Mouse (Mus musculus) kidney, adult 18-20 months (tissue): ENCODE measurements at regions not wholly inside any gene's neighbourhood (a gene's known extent, or its start where the extent isn't known, plus 50 kb on each side); places are given as distances from the start of the nearest gene placed in this dataset.

Source experiments
- DNase-seq: peaks from one replicate; pipeline ENCODE4 v3.0.0; 2021

DNA sequence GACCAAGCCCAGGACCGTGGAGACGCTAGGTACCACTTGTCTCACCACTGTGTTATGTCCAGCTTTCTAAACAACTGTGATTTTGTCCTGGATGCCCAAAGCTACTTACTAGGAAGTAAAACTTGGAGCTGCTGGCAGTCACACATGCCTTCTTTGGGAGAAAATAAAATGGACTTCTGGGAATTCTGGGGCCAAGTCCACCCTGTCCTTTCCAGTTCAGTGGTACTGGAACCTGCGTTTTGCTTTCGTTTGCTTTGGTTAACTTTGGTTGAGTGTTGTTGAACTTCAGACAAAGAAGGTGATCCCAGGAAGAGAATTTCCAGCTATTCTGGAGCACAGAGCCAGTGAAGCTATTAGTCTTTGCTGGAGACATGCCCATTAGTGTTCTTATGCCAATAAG lies 139.8 kb downstream of the Gm9817 start:
- DNase-seq, result peak; percentile 62

DNA sequence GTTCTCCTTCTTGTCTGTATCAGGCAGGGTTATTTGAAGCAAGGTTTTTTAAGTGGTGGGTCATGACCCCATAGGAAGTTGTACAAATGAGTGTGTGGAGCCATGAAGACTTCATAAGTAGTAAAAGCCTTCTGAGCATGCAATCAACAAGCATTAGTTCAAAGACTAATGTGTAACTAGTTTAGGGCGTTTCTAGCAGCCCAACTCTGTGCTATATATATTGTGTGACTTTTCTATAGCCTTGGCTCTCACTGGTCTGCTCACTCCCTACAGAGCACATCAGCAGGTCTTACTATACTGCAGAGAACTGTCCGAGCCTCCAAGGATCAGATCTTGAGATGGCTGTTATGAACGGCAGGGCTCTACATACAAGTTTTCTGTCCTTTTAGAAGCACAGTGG lies 141.2 kb downstream of the Gm9817 start:
- DNase-seq, result no peak

- DNase-seq, result no peak
Measured at GRCm38 (mm10) chr13:45230804-45231203, 152.3 kb downstream of the Gm9817 start.

GRCm38 (mm10) chr13:45235236-45235635 lies 154.3 kb upstream of the Mylip start:
- no peak for DNase-seq

GRCm38 (mm10) chr13:45238258-45238657 lies 151.3 kb upstream of the Mylip start:
- no peak for DNase-seq

- peak; percentile 77 for DNase-seq
Measured at GRCm38 (mm10) chr13:45239153-45239552, 150.4 kb upstream of the Mylip start.

- no peak for DNase-seq
Measured at GRCm38 (mm10) chr13:45240009-45240653, 149.4 kb upstream of the Mylip start.

DNA sequence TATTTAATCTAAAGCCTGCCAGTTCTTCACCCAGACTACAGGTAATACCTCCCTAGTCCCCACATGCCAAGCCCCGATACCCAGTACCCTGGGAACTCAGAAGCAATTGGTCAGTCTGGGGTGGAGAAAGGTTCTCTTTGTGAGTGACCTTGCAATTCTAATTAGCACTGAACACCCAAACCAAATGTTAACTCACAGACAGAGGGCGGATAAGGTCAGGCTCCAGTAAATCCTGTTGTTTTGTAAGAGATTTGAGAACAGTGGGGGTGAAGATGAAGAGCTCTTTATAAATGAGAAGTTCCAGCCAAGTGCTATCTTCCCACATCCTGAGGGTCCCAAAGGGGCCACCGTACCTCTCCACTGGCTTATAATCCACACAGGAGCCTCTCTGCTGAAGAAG lies 147.3 kb upstream of the Mylip start:
- DNase-seq, result no peak

DNA sequence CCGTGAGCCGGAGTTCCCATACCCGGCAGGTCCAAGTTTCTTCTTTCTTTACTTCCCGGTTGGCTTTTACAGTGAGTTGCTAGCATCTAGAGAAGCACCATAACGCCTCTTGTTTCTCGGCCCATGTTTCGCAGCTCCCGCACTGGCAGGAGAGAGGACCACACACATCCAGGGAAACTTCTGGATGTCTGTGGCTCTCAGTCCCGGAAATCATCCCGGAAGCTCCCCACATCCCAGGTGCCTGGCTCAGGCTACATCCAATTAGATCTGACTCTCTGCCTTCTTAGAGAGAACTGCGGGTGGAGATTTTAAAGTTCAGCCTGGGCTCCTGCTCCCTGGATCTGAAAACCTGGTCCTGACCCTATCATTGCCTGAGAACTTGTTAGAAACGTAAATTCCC lies 146.8 kb upstream of the Mylip start:
- DNase-seq, result no peak

DNA sequence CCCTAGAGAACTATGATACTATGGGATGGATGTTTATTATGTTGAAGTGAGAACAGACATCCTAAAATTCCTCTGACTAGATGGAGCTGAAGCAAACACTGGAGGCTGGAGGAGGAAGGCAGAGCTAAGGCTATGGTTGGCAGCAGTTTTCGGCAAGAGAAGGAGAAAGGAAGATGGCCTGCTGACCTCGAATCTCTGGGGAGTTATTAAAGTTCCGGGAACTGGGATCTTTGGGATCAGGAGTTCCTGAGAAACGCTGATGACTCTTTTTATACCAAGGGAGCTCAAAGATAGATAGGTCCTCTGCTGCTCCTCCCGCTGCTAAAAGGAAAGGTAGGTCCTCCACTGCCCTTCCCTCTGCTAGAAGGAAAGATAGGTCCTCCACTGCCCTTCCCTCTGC lies 143.9 kb upstream of the Mylip start:
- DNase-seq, result no peak

GRCm38 (mm10) chr13:45246341-45246740 lies 143.2 kb upstream of the Mylip start:
- no peak for DNase-seq

GRCm38 (mm10) chr13:45250028-45250427 lies 139.5 kb upstream of the Mylip start:
- no peak for DNase-seq

GRCm38 (mm10) chr13:45251068-45251467 lies 138.5 kb upstream of the Mylip start:
- no peak for DNase-seq

DNA sequence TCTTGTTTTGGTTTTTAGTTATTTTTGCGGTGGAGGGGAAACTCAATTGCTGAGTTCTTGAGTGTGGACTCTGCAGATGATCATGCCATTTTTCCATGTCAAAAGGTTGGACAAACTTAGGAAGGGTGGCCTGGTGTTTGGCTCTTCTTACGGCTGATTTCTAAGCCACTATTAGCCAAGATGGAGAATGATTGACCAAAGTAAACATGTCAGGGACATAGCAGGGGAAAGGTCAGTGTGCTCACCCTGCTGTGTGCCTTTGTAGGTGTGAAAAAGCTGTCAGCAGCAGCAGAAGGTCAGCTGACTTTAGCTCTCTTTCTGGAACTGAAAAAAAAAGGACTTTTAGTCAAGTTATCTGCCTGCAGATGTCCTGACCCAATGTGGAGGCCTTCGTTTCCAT lies 137.4 kb upstream of the Mylip start:
- peak; percentile 44 for DNase-seq

DNA sequence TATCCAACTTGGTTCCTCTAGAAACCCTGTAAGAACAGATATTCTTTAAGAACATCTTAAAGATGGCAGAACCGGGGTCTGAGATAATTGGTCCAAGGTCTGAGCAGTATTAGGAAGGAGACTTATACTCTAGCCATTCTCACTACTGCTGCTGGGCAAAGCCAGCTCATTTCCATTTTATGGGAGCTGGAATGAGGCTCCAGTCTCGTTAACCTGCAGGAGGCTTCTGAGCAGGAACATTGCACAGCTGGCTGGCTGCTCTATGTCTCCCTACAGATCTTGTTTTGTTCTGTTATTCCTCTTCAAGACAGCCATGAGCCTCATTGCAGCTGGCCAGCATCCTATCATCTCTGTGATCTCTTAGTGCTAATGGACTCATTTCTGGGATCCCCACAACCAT lies 136.3 kb upstream of the Mylip start:
- no peak for DNase-seq

GRCm38 (mm10) chr13:45255277-45255676 lies 134.3 kb upstream of the Mylip start:
- peak; percentile 47 for DNase-seq

DNA sequence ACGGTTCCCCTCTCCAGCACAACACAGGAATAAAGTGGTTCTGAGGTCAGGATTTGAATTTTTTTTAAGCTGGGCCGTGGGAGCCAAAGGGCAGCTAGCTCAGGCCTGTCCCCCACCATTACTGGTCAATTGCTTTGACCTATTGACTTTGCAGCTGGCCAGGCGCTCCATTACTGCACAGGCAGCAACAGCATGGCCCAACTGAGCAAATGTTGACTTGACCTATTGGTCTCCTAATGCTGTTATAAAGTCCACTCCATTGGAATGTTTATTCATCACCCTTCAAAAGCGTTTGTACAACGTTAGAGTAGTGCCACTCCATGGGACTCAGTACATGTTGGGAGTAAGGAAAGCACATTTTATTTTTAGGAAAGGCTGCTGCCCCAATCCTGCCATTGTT lies 127.5 kb upstream of the Mylip start:
- no peak for DNase-seq

- DNase-seq, result no peak
Measured at GRCm38 (mm10) chr13:45266287-45267064, 123.1 kb upstream of the Mylip start.

DNA sequence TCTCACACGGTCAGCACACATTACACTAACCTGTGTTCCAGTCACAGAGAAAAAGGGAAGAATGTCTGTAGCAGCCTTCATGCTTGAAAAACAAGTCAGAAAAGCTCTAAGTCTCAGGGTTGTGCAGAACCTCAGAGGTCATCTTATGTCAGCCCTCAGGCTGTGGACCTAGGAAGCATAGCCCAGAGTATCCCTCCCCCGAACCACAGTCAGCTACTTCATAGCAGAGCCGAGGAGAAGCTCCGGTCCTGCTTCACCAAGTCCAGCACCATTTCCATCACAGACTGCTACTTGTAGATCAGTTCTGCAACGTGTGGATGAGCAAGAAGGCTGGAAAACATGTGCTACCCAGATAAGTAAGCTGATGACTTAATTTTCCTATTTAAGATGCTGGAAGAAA lies 122.1 kb upstream of the Mylip start:
- DNase-seq, result no peak

GRCm38 (mm10) chr13:45267906-45268305 lies 121.6 kb upstream of the Mylip start:
- DNase-seq, result no peak

DNA sequence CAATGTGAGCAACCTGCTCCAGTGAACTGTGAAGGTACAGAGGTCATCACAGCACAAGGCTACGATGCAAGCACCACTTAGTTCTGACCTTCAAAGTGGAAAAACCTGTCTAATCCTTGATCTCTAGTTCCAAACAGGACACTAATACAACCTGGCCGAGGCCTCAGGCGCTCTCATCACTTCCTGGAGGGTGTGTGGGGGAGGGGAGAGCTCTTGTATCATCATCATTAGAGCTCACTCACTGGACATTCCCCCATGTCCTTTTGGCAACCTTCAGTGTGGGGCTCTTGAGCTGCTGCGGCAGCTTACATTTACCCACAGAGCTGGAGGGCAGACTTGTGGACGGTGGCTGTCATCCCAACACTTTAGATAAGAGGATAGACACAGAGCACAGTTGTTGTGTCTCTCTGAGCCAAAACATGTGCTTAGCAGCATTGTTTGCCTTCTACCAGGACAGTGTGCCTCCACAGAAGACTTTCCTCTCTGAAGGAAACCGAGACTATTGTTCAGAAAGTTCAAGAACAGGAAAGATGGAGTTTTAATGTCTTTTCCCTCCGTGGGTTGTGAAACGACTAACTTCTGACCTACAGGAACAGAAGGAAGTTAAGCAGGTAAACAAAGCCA lies 115.2 kb upstream of the Mylip start:
- peak; percentile 64 for DNase-seq

DNA sequence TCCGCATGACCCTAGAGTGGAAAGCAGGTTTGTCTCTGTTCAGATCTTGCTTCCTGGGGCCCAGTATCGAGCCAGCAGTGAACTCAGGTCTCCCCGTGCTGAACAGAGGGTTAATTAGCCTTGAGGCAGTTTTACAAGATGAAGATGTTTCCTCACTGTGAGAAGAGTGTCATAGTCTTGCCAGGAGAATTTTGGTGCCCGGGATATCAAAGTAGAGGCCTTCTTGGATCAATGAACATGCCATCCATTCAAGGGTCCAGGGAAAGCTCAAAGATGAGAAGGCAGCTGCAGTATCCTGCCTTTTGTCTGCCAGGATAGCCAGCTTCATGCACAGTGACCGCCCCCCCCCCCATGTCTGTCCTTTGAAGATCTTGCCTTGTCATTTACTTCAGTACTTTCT lies 114.2 kb upstream of the Mylip start:
- no peak for DNase-seq

GRCm38 (mm10) chr13:45277842-45278416 lies 111.6 kb upstream of the Mylip start:
- DNase-seq, result no peak

DNA sequence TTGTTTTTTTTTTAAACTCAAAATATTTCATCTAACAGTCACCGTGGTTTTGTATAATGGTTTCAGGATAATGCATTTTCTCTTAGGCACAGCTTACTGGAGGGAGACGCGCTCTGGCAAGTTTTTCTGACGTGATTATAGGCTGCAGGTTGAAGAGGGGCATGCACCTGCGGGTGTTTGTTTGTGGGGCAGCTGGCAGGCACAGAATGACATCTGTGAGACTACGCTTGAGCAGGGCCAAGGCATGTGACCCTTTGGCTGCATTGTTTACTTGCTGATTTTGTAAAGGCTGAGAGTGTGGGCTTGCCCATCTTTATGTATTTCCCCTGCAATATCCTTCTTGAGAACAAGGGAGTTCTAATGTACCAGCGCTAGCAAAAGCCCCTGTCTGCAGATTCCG lies 108.4 kb upstream of the Mylip start:
- DNase-seq, result no peak
